Mouse (Mus musculus) mouse trophoblast stem cell (cell line): ENCODE data around the gene Catsper1.

Source experiments
- in situ Hi-C, 2 experiments: fragments of 300-500 bp; cut with MseI, MboI; formaldehyde crosslinking; loops; 2 replicates in 1 of 2; 3 replicates in 1 of 2; pipeline ENCODE4 v1.15.1; 2025

Gene Catsper1

DNA sequence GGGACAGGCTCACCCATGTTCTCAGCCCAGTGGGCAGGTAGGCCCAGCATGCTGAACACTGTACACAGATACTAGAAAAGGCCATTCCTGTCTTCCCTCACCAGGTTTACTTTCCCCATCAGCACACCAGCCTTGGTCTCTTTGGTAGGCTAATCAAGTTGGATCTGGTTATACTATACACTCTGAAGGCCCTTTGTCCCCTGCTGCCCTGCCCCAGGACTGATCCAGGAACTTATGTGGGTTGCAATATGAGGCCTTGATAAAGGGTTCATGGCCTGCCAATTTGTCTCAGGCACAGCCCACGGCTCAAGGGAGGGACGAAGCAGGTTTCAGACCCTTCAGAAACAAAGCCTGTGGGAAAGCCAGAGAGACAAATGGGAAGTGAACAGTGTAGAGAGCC, 18.1 kb downstream of the Catsper1 start:
- in situ Hi-C loops, result no loop called here

GRCm38 (mm10) chr19:5356080-5356479, 20.5 kb downstream of the Catsper1 start:
- in situ Hi-C loops, result no loop called here

- in situ Hi-C loops, result no loop called here
These were observed 26.6 kb downstream of the Catsper1 start for GRCm38 (mm10) chr19:5362186-5362585.

GRCm38 (mm10) chr19:5364124-5364523, 28.6 kb downstream of the Catsper1 start:
- in situ Hi-C loops, result no loop called here

- in situ Hi-C loops, result no loop called here
These were observed 30.2 kb downstream of the Catsper1 start for GRCm38 (mm10) chr19:5365751-5366150.

DNA sequence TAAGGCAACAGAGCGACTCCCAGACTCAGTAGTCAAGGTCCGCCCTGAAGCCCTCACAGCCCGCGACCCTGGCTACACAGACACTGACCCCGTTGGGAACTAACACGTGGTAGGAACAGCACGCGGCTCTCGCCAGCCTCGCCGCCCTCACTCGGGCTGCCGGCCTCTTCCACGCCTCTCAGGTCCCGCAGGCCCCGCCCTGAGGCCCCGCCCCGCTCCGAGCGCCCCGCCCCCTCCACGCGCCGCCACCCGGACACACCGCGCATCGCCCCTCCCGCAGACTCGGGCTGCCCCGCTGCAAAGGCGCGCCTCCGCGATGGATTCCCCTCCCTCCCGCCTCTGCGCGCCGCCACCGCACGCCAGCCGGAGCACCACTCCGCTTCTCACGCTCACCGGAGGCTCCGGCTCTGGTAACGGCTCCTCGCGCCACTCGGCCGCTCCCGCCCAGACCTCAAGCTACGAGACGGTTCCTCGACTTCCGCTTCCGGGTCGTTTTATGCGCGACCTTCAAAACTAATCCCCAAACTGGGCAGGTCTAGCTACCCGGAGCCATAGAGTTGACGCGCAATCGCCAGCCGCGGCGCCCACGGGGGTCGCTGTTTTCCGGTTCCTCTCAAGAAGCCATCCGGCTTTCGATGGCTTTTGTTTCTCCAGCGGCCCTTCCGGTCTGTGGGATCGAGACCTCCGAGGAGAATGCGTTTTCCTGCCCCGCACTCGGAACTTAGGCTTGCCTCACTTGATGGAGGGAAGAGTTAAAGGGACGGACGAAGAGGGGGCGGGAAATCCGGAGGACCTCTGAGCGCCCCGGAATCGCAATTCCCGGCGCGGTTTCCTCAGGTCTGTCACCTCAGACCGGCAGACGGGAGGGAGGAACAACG, 30.9 kb downstream of the Catsper1 start, which contains the start of gene Eif1ad:
TSS of gene Eif1ad (plus strand) at position 567 of the 878 bp plus-strand sequence.
- in situ Hi-C loops, result no loop called here

DNA sequence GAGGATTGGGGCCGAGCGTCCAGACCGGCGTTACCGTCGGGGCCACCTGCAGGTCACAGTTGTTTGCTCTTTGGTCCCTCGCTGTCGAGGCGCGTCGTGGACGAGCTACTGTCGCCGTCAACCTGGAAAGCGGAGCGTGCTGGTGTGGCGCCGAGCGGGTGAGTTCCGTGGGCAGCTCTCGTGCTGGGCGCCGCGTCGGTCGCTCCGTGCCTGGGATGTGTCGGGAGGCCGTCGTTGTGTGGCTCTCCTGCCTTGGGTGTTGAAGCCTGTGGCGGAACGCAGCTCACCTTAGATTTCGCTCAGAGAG, 31.5 kb downstream of the Catsper1 start, which contains the start of gene Banf1:
TSS of gene Banf1 (minus strand) at position 116 of the 307 bp plus-strand sequence.
- in situ Hi-C loops, result no loop called here

DNA sequence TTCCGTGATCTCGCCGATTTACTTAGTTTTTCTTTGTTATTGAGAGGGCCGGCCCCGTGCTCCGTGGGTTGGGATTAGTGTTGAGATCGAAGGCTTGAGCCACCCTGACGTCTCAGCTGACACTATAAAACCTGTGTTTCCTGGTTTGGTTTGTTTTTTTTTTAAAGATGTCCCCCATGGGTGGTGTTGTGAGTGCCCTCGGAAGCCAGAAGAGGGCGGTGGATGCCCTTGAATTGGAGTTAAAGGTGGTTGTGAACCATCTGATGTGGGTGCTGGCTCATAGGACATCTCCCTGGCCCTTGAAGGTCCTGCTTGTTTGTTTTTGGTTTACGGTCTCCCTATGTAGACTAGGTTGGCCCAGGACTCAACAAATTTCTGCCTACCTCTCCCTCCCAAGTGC, 31.9 kb downstream of the Catsper1 start:
- in situ Hi-C loops, result no loop called here

- in situ Hi-C loops, result no loop called here
These were observed 35.4 kb downstream of the Catsper1 start for GRCm38 (mm10) chr19:5370932-5371331.

DNA sequence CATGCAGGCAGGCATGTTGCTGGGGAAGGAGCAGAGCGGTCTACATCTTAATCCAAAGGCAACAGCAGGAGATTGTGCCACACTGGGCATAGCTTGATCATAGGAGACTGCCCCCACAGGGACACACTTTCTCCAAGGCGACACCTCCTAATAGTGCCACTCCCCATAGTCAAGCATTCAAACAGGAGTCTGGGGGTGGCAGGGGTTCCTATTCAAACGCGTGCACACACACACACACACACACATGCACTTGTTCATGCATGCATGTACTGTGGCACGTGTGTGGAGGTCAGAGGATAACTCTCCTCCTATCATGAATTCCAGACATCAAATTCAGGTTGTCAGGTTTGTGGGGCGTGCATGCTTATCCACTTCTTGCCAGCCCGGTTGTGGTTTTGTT, 37.2 kb downstream of the Catsper1 start:
- in situ Hi-C loops, result no loop called here

DNA sequence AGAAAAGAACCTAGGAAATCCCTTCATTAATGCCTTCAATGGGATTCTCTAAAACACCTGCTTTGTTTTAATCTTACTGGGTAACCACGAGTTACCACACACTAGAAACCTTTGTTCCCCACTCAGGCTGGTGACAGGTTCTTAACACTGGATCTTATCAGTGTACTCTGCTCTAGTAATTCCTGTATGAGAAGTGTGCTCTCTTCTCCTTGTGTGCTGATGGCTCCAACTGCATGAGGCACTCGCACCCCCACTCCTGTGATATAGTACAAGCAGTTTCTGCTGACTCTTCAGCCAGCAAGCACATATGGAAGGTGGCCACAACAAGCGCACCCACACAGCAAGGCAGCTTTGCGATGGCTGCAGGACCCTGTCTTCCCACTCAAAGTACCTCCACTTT, 38.6 kb downstream of the Catsper1 start:
- in situ Hi-C loops, result no loop called here

DNA sequence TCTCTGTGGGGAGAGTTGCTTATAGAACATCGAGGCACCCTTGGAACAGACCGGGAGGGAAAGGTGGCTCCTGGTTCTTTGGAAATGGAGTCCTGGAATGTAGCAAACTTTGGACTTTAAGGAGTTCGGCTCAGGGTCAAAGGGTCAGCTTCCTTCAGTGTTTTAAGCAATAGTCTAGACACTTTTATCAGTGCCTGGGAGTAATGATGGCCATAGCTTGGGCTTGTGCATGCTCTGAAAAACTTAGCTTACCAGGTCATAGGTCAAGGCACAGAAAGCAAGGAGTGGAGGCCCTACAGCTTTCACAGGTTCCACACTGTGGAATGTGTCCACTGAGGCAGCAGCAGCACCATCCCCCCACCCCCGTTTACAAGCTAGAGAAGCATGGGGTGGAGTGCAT, 39.2 kb downstream of the Catsper1 start:
- in situ Hi-C loops, result no loop called here

DNA sequence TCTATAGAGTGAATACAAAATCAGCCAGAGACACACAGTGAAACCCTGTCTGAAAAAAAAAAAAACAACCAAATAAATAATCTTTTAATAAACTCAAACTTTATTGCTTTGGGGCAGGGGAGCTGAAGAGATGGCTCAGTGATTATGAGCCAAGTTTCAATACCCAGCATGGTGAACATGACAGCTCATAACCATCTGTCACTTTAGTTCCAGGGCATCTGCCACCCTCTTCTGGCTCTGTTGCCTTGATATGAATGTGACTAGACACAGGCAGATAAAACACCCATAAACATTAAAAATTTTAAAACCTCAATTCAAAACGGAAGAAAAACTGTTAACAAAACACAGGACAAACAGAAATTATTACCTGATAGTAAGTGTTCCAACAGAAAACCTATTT, 41.9 kb downstream of the Catsper1 start:
- in situ Hi-C loops, result no loop called here

- in situ Hi-C loops, result no loop called here
These were observed 47.8 kb downstream of the Catsper1 start for GRCm38 (mm10) chr19:5383326-5383725.

DNA sequence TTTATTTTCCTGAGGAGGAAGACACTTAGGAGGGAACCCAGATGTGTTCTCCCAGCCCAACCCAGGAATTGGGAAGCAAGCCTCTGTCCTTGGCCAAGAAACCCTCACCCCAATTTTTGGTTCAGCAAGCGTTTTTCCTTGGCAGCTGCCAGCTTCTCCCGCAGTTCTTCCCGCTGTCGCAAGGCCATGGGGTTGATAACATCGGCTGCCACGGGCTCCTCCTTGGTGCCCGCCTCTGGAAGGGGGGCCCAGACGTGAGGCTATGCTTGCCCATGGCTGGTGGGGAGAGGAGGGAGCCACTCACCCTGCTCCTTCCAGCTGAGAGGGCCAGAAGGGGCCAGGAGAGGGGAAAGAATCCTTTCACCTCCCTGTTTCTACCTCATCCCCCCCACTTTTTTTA, 49.2 kb downstream of the Catsper1 start:
- in situ Hi-C loops, result no loop called here

DNA sequence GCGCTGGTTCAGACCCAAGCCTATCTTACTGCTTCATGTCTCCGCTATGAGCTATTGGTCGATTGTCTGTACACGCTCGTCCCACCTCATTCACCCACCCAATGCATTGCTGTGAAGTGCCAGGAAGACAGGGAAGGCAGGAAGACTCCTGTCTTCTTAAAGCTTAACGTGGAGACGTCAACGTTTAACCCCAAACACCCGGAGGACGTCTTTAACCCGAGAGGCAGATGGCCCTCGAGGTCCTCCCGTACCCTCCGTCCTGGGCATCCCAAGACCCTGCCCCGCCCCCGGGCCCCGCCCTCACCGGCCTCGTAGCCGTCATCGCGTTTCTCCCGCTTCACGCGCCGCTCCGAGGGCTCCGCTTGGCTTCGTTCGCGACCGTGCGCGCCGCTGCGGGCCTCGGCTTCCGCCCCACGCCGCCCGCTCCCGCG, 52.5 kb downstream of the Catsper1 start:
- in situ Hi-C loops, result no loop called here

- in situ Hi-C loops, result no loop called here
These were observed 53.2 kb downstream of the Catsper1 start, which contains the start of gene Sart1 for GRCm38 (mm10) chr19:5388588-5389242. TSS of gene Sart1 (minus strand) at chr19:5388703.

- in situ Hi-C loops, result no loop called here
These were observed 54.1 kb downstream of the Catsper1 start for GRCm38 (mm10) chr19:5389647-5390046.

DNA sequence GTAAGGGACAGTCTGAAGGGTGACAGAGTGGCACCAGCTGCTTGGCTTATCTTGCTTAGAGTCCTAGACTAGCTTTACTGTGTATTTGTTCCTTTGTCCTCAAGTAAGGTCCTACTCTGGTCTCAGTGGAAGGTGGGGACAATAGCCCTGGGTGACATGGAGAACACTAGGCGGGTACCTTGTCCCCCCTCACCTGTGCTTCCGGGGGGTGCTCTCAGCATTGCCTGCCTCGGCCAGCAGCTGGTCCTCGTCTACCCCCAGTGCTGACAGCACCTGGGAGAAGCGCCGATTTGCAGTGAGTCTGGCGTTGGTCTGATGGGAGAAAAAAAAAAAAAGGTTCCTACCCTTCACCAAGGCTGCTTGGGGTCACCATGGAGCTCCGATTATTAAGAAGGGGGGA, 54.9 kb downstream of the Catsper1 start:
- in situ Hi-C loops, result no loop called here

DNA sequence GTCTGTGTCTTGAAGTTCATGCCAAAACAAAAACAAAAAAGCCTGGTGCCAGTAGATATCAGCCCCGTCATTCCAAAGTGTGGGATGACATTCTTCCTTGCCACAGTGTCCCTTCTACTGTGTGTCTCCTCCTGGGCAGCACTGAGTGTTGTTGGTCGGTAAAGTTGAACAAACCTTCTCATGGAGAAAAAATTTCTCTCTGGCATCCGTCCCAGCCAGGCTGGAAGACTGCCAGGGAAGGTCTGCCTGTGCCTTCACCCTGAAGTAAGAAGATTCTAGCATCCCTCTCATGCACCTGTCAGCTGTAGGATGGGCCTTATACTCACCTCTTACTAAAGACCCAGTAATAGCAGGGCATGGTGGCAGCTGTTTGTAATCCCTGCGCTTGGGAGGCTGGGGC, 57.4 kb downstream of the Catsper1 start:
- in situ Hi-C loops, result no loop called here
